Mouse (Mus musculus): ENCODE measurements around the gene Sh2d4b.

DNA sequence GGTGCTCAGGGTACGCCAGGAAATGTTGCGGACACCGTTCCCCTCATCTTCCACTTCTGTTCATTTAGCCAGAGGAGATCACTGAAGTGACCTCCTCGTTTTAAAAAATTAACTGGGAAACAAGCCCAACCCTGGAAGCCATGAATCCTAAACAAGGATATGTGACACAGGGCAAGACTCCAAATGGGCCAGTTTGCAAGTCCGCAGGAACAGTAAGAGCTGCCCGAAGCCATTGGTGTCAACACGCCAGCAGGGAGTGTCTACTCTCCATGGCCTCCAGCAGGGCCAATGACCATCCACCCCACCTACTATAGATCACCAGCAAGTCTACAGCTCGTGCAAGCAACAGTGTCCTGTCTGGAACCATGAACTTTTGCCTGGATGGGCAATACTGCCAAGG is 12.7 kb upstream of the Sh2d4b start:
- TF ChIP-seq POLR2A (IDR thresholded peaks at IDR 0.05; ENCODE audit: control insufficient read depth, extremely low read depth, insufficient read depth, low read length, poor library complexity), result no peak
- TF ChIP-seq CTCF (IDR thresholded peaks at IDR 0.05; ENCODE audit: borderline replicate concordance, control insufficient read depth, extremely low read depth, insufficient read depth, low read length, poor library complexity), result no peak
